Mouse (Mus musculus): ENCODE data around the gene Enpp5.

DNA sequence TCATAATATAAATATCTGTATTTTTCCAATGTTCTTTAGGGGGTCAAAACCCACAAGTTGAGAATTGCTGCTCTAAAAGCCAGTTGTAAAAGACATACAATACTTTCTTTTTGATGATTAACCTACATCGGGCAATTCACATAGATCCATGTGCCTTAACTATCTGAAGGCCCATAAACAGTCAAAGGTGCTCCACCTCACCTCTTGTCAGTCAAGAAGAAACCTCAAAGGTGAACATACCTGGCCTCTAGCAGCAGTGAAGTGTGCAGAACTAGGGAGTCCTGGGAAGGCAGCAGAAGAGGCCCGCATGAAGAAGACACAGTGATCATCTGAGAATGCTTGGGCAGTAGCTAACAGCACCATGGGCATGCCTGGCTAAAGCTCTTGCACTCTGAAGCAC, 38.2 kb upstream of the Enpp5 start:
- no peak for TF ChIP-seq CTCF (IDR thresholded peaks at IDR 0.05; ENCODE audit: low read depth)
- no peak for TF ChIP-seq EP300 (optimal IDR thresholded peaks at IDR 0.05)

All from stomach, postnatal 0 days (tissue).